Mouse (Mus musculus) brain, embryonic 14.5 days (tissue): ENCODE measurements at regions not wholly inside any gene's neighbourhood (a gene's known extent, or its start where the extent isn't known, plus 50 kb on each side); places are given as distances from the start of the nearest gene placed in this dataset.

Experiments used
- DNase-seq: peaks from one replicate; pipeline ENCODE4 v3.0.0-alpha.2; 2011; ENCODE audit warnings: low read depth
- CTCF ChIP-seq: fragments of 200-500 bp; IDR thresholded peaks from 2 replicates; pipeline ENCODE4 v1.5.1; 2012; ENCODE audit warnings: inconsistent platforms, mild to moderate bottlenecking, moderate library complexity, borderline replicate concordance; ENCODE audit not compliant: insufficient read depth, insufficient read length; ENCODE audit errors: extremely low read depth
- POLR2A ChIP-seq: fragments of 200-500 bp; IDR thresholded peaks from 2 replicates; pipeline ENCODE4 v1.6.1; 2012; ENCODE audit warnings: mild to moderate bottlenecking, inconsistent platforms, borderline replicate concordance; ENCODE audit not compliant: poor library complexity, insufficient read depth, insufficient read length, severe bottlenecking; ENCODE audit errors: extremely low read depth

DNA sequence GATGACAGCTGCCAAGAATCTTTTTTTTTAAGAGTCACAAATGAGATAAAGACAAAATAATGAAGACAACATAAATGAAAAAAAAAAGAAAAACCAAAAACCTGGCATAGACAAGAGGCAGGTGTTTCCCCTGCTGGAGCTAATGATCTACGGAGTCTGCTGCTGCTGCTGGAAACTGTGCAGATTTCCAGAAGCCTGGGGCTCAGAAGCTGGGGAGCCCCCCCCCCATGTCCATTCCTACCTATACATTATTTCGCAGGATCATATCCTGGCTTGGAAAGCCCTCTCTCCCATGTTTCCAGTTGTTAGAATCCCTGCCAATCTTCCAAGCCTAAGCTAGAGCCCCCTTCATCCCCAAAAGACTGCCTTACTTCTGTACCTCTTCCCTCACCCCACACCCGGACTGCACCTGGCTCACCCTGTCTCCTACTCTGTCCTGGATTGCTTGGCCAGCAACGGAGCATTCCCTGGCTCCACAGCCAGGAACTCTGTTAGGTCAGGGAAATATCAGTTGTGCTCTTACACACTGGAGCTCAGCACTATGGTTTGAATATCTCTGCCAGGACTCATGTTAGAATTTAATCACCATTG, 218.6 kb upstream of the Six2 start:
- no peak for DNase-seq
- TF ChIP-seq POLR2A (no peak), CTCF (no peak)

DNA sequence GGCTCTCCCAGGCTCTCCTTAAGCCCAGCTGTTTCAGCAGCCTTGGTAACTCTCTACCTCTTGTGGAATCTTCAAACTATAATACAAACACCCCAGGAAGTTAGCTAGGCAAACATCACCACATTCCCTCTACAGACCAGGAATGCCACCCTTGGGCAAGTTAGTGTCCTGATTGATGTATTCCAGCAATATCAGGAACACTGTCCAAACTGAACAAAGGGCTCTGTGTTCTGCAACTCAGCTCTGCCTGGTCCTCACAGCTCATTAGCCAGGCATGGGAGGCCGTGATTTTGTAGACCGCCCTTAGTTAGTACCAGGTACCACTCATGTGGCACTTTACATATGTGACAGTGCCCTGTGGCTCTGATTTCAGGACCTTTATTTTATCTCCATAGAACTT, 214.5 kb upstream of the Six2 start:
- no peak for TF ChIP-seq POLR2A
- TF ChIP-seq CTCF, result no peak
- DNase-seq, result no peak

DNA sequence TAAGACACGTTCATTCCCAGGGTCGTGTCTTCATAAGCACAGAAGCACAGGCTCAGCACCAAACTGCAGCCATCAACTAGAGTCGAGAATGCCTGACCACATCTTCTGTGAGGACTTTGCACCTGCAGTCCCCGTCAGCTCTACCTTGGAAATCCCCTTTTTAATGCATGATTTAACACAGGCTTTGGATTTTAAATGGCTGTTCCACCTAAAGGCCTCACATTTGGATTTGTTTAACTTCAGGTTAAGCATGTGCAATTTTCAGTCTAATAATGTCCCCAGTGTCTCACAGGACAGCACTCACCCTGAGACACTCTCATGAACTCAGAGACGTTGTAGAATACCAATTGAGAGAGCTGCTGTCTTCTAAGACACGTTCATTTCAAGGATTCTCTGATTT, 211.0 kb upstream of the Six2 start:
- TF ChIP-seq POLR2A (no peak), CTCF (no peak)
- DNase-seq, result no peak

DNA sequence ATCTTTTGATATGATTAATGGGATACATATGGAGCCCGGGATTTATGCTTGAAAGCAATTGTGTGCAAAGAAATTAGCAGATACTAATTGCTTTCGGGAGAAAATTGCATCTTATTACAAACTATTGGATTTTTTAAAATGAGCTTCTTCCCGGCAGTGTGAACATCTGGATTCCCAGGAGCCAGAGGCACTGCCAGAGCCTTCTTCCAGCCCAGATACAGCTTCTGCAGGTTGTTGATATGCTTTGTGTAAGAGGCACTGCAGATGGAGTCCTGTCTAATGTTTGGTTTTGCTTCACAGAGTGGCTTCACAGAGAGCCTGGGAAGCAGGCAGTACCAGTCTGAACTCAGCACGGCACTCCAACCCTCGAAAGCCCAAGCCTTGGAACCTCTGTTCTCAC, 207.9 kb upstream of the Six2 start:
- DNase-seq, result peak; percentile 58
- TF ChIP-seq CTCF (no peak), POLR2A (no peak)

DNA sequence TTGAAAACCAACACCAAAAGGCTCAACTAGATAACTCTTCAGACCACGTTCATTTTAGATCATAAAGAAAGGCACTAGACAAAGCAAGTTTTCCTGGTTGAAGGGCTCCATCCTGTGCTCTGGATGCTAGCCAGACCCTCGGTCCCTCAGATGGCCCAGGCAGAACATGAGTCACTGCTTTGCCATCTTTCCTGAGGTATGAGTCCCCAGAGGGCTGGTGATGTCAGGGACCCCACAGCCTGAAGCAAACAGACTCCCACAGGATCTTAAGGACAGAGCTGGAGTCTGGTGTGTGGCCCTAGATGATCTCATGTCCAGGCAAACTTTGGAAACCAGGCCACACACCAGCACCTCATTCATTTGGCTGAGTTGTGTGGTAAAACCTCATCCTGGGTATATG, 203.2 kb upstream of the Six2 start:
- DNase-seq, result no peak
- no peak for TF ChIP-seq POLR2A
- TF ChIP-seq CTCF, result no peak

DNA sequence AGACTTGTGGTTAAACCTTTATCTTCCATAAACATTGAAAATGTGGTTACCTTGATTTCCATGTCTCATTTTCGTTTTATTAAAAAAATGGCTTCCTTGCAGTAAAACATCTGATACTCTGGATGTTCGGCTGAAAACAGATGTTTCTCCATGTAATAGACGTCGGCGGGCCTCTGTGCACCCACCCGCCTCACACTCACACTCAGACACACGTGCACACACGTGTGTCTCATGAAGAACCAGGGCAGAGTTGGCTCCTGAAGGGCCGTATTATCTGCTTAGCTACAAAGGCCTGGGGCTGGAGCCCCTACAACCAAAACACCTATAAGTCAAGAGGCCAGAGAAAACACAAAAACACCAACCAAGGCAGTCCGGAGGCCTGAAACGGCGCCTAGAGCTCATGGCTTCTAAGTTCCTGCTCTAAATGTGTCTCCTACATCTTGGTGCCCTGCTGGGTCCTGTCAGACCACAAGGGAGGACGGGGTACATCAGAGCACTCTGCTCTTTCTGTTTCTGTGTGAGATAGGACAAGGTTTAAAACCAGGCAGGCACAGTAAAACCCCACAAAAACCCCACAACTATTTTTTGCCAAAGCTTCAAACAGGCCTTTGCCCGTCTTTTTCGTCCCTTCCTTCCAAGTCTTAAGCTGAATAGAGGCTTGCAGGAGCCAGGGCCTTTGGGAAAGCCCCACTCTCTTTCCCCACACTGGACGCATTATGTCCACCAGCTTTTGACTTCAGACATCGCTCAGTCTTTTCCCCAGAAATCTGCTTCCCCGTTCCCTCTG, 201.9 kb upstream of the Six2 start:
- DNase-seq, result no peak
- TF ChIP-seq CTCF (no peak), POLR2A (no peak)

DNA sequence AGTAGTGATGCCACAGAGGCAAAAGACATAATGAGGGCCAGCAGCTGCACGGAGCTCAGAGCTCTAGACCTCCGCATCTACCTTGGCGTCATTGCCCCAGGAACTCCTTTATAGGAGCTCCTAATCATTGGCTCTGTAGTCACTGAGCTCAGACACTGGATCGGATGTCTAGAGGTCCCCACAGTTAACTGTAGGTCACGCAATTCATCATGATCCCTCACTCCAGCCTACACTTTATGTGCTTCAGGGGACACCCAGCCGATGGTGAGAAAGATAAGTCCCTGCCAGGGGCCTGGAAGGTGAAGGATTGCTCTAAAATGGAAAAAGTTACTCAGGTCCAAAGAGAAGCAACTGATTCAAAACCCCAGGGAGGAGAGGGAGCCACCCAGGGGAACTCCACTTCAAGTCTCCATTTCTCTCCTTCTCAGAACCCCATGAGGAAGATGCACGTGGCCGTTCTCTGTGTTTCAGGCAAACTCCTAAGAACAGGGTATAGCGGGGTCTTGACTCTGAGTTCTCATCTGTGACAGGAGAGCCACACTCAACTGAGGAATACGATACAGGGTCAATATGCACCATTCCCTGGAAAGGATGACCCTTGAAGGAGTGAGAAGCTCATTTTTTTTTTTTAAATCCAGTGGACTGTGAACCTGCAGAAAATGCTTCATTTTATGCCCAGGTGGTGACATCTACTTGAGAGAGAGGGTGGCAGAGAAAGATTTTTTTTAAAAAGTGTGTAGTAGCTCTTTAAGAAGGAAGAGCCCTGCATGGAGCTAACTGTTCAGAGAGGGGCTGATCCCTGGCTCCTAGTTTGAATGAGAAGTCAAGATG, 200.7 kb upstream of the Six2 start:
- TF ChIP-seq POLR2A, result no peak
- DNase-seq, result no peak

DNA sequence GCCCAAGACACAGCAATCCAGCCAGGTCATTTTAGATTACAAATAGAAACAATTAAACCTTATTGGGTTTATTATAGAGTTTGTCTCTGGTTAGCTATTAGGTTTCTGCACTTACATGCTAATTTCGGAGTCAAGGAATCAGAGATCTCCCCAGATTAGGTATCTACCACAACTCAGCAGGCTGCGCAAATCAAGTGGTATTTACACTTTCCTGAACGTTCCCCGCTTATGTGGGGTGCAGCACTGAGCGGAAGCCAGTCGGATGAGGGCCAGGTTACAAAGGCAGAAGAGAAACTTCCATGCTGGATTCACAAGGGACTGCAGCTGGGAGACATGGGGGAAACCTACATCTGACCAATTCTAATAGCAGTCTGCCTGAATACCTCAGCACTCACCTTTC, 198.6 kb upstream of the Six2 start:
- TF ChIP-seq POLR2A (no peak), CTCF (no peak)
- no peak for DNase-seq

DNA sequence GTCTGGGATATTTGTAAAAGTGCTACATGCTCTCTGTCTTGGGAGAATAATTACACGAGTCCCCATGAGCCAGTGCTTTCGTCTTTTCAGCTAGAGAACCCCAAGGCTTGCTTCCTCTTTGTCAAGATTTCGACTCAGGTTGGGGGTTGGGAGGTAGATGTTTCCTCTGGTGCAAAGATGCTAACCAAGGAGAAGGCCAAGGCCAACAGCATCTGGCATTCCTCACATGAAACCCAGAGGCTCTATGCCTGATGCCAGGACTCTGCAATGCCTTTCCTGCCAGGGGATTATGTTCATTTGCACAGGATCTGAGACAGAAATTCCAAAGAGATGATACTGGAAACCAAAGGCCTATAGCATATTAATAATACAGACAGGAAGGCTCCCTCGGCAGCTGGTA, 198.2 kb upstream of the Six2 start:
- TF ChIP-seq CTCF (no peak), POLR2A (no peak)
- no peak for DNase-seq

DNA sequence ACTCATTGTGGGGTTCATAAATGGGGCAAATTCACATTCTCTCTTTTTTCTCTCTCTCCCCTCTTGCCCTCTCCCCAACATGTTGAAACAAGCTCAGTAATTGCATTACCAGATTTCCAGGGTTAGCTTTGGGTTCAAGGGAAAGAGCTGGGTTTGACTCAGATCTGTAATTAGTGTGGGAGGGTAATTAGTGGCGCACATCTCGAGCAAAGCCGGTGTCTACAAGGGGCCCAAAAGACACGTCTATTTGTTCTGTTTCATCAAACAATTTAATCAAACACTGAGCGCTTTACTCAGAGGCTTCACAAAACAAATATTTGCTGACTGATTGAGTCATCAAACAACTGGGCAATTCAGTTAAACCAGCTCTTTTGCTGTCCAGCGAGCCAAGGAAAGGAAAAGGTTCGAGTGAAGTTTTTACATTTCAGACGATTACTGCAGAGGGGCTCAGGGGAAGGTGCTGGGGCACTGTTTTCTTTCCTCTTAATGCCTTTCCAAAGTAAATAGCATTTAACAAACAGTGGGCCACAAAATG, 193.6 kb upstream of the Six2 start:
- DNase-seq, result peak; percentile 61
- TF ChIP-seq CTCF, result no peak
- TF ChIP-seq POLR2A, result no peak

DNA sequence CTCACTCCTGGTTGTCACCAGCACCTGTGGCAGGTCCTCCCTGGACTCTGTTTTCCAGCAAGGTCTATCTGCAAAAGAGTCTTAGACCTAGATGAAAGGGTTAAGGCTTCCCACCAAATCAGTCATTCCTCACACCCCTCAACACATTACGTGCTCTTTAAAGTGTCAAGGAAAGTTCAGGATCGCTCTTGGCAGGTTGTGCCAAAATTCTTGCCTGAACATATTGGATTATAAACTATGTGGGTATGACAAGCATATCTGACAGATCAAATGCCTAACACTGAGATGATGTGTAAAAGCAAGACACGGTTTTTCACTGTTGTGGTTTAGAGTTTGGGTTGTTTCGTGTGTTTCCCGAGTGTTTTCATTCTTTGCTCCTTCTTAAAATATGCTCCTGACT, 193.0 kb upstream of the Six2 start:
- TF ChIP-seq POLR2A (no peak), CTCF (no peak)
- DNase-seq, result no peak
